Mouse (Mus musculus) lung, postnatal 10 days (tissue): ENCODE measurements around the gene Map3k14.
A peak's percentile ranks its signal among the peaks of the same experiment; 100 is the strongest.

ENCODE experiments used
- DNase-seq: peaks from one replicate; pipeline ENCODE4 v3.0.0; 2021

The Map3k14 gene

DNA sequence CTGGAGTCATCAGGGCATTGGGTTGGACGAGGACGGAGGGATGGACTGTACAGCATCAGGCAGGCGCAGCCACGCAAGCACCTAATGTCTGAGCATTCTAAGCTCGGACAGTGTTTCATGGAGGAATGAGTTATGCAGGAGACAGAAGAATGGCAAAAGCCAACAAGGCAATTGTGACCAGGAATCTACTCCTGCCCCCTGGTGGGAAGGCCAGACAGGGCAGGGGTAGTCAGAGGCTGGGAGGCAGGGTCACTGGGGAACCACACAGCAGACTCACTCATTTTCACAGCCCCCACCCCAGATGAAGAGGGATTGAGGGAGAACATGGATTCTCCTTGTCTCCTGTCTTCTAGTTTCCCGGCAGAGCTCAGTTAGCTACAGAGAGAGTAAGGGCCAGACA, 4.7 kb upstream of the Map3k14 start:
- peak; percentile 72 for DNase-seq

DNA sequence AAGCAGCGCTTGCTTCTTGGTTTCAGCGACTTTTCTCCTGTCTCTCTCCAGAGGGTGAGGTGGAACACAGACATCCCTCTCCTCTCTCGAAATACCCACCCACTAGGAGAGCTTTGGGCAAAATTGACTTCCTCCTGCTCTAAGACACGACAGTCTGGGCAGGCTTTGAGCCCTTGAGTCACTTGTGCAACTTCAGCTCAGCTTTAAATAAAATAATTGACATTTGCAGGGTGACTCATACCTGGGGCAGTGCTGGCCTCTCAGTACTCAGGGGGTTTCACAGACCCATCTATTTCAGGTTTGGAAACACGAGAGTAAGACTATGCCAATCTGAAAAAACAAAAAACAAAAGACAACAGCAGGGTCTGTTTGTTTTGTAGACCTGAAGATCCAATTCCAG, 2.2 kb upstream of the Map3k14 start:
- no peak for DNase-seq

- DNase-seq: no peak
Observed at GRCm38 (mm10) chr11:103268905-103269304, 1.6 kb upstream of the Map3k14 start.

DNA sequence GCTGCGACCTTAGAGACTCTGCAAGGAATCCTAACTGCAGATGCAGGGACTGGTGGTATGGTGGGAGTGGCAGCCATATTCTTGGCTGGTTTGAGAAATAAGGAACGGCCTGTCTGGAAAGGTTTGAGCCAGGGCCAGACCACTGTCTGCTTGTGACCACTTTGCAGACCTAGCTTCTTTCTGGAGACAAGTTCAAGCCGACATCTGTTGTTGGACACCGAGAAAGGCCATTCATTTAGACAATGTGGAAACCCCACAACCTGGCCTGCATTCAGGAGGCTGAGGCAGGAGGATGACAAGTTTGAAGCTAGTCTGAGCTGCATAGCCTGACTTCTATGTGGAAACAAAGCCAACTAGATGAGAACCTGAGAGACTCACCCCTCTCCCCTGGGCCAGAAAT, 1.1 kb upstream of the Map3k14 start:
- no peak for DNase-seq

DNA sequence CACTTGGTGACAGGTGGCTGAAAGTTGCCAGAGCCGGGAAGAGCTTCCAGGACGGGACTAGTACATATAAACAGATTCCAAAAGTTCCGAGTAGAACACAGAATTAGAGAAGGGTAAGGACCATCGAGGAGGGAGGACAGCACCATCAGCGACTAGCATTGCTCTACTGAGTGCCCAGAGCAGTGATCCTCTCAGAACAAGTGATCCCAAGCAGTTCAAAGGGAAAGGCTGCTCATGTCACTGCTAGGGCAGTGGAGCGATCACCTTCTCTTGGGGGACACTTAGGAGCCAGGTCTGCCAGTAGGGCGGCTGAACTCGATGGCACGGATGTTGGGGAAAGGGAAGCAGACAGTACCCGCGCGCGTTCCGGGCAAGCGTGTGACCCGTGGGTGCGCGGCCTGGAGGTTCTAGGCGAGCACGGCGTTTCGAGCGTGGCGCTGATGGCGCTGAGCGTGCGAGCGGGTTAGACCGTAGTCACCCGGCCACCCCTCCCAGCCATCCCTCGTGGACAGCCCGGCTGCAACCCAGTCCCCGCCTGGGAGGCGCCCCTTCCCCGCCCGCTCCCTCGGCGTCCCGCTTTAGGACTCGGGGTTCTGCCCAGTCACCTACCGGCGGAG, 435 bp downstream of the Map3k14 start:
- no peak for DNase-seq

- no peak for DNase-seq
Observed at GRCm38 (mm10) chr11:103265856-103266255, 1.4 kb downstream of the Map3k14 start.

DNA sequence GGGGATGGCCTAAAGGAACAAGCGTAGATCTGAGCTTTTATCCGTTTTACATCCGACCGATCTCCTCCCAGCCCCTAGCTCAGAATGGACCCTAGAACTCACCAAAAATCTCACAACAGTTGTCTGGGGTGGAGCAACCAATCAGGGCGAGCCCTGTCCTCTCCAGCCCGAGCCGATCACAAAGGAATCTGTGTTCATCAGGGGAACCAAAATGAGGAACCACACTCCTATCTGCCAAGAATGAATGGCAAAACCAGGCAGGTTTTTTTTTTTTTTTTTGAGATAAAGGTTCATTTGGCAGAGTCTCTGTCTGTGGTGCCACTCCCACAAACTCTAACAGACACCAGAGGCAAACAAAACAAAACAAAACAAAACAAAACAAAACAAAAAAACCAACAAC, 2.1 kb downstream of the Map3k14 start:
- no peak for DNase-seq

DNA sequence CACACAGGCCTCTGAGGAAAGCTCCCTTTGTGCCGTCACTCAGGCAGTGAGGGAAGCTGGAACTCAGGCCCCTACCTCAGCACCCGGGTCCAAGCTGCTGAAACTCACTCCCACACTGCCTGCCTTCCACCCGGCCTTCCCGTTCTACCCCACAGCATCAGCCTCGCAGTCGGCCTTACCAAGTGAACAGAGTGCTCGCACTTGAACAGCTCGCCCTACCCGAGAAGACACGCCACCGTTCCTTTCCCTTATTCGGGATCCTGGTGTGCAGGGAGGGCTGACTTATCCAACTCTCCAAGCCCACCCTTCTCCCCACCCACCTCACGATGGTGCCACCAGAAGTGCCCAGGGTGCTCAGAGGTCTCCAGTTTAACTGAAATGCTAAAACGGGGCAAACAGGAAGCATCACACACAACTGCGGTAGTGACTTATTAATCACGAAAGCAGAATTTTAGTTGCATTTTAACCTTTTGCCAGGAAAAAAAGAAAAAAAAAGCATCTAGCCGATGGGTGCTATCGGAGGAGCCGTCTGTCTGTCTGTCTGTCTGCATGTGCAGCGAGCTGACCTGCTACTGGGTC, 2.8 kb downstream of the Map3k14 start:
- no peak for DNase-seq

- no peak for DNase-seq
Observed at GRCm38 (mm10) chr11:103263551-103263950, 3.7 kb downstream of the Map3k14 start.

DNA sequence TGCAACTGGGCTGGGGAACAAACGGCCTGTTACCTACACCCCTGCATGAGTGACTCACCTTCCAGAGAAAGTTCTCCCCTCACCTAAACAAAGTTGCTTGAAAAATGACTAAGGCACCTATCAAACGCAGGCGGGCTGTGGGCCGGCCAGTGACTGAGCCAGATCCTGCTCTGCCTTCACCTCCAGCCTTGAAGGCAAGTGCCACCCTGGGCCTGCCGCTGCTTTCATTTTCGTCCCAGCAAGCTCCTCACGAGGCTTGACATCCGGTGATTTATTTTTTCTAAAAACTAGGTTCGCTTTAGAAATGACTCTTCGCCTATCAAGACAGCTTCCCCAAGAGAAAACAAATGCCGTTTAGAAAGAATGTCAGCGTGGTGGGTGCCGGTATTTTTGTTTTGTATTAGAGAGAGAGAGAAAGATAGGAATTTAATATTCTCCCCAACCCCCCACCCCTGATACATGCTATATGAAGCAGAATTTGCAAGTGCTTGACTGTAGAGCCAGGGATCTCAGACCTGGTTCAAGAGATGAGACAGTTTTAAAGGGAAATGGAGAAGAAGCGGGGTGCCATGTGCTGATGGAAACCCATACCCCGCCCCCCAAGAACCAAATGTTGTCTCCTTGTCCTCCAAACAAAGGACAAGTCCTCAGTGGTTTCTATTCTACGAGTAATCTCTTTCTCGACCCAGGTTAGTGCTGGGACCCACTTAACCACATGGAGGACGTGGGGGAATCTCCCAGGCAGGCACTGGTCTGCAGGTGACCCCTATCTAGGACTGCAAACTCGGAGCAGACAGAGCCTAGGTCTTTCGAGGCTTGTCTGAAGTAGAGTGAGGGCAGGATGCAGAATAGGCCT, 4.6 kb downstream of the Map3k14 start:
- DNase-seq: peak; percentile 44

DNA sequence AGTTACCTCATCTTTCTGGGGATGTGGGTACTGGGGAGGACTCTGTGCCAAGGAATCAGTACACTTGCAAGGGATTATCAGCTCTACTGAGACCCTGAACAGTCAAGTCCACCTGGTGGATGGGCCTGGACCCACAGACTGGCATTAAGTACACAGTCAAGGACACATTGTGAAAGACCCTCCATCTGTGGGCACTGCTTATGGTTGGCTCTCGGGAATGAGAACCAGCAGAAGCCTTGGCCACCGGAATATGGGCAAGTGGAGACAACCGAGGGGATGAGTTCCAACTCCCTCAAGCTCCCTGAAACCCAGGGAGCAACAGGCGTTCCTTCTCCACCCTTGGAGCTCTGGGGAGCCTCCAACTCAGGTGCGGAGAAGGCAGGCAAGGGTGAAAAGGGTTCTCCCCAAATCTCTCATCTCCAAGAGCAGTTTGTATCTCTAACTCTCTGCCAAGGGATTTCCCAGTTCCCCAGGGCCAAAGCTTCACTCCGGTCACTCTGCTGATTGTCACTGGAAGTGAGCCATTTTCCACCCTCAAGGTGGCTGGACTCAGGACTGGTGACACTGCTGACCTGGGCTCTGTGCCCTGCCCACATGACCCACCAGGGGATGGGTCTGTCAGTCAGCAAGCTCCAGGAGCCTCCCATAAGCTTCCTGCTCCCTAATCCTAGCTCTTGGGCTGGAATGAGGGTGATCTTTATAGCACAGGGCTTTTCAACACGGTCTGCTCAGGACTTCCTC, 5.4 kb downstream of the Map3k14 start:
- DNase-seq: no peak

GRCm38 (mm10) chr11:103260515-103261192, 6.6 kb downstream of the Map3k14 start:
- no peak for DNase-seq

- DNase-seq: no peak
Observed at GRCm38 (mm10) chr11:103260034-103260433, 7.2 kb downstream of the Map3k14 start.

- DNase-seq: peak; percentile 42
Observed at GRCm38 (mm10) chr11:103257938-103258481, 9.3 kb downstream of the Map3k14 start.

DNA sequence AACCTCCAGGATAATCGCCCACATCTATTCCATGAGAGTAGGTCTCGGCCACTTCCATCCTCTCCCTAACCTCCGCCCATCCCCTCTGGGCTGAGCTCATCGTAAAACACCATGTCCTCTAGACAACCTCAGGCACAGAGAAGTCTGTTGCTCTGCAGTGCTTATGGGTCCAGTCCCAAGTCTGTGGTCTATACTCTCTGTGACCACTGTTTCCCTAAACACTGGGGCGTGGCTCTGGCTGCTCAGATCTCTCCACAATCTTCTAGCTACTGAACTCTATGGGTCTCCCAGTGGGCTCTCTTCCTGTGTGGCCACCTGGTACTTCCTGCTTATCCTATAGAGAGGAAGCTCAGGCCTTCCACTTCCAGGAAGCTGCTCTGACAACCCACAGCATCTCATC, 13.7 kb downstream of the Map3k14 start:
- DNase-seq: no peak

DNA sequence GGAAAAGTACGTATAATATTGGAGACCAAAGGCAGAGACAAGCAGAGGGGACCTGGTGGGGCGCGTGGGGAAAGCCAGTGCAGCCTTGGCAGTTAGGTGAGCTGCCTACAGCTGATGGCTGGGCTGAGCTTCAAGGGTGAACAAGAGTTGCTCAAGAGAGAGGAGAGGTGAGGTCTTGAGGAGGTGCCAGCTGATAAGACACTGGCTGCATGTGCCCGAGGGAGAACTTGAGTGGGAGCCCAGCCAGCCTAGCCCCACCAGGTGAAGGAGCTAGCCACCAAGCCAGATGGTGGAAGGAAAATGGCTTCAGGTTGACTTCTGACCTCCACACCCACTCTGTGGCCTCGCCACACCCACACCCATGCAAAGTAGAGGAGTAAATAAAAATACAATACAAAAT, 14.9 kb downstream of the Map3k14 start:
- peak; percentile 44 for DNase-seq

DNA sequence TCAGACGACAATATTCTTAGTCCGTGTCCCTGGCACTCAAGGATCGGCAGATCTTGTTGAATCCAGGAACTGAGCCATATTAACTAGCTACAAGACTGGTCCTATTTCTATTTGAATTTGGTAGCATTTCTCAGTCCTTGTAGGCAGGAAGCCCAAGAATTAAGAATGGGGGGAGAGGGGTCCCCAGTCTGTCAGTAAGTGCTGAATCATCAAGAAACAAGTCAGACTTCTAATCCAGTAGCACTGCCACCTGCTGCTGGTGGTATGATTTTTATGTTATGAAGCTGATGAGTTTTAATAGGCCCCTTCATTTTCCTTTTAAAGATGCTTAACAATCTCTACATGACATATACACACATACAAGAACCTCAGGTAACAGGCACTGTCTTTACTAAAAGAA, 16.9 kb downstream of the Map3k14 start:
- no peak for DNase-seq

GRCm38 (mm10) chr11:103249509-103249908, 17.8 kb downstream of the Map3k14 start:
- DNase-seq: no peak

- DNase-seq: no peak
Observed at GRCm38 (mm10) chr11:103248837-103249236, 18.4 kb downstream of the Map3k14 start.

DNA sequence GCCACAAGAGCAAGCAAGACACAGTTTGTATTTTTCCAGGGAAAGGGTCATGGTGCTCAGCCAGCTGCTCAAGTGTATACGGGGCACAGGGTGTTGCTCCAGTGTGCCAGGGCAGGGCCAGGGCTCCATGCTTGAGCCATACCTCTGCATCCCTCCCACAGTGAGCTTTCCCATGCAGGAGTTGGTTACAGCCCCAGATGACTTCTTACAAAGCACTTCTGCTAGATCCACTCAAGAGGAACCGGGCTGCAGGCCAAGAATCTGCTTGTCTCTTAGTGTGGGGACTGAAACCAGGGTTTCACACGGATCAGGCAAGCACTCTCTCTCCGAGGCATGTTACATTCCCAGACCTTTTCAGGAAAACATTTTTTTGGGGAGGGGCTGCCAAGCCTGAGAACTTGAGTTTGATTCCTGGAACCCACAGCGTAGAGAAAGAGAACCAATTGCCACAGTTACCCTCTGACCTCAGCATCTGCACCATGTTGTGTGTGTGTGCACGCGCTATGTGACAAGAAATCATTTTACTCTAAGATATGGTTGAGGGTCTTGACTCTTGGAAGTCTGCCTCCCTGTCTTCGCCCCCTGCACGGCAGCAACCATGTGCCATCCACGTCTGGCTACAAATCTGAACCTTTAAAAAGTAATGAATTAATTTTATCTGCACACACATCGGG, 19.6 kb downstream of the Map3k14 start:
- peak; percentile 93 for DNase-seq

DNA sequence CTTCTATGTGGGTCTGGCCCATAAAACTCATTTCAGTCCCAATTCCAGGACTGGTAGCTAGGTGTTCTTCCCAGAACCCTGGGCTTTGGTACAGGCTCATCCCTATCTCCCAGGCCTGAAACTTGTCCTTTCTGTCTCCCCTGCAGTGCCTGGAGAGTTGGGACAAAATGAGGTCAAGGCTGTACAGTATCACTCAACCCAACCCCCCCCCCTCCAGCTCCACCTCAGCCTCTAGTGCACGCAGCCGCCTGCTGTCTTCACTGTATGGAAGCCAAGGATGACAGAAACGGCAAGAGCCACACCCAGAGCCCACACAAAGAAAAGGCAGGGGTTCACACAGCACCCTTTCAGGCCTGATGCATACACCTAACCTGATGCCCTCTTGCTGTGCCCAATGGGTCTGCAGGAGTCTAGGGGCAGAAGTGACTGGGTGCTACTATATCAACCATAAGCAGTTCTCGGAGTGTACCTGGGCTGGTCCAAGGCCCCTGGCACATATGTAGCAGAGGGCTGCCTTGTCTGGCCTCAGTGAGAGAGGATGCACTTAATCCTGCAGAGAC, 20.5 kb downstream of the Map3k14 start:
- no peak for DNase-seq
